Comparison of ENCODE assay signal across 15 mouse cellular contexts in the genomic region with DNA sequence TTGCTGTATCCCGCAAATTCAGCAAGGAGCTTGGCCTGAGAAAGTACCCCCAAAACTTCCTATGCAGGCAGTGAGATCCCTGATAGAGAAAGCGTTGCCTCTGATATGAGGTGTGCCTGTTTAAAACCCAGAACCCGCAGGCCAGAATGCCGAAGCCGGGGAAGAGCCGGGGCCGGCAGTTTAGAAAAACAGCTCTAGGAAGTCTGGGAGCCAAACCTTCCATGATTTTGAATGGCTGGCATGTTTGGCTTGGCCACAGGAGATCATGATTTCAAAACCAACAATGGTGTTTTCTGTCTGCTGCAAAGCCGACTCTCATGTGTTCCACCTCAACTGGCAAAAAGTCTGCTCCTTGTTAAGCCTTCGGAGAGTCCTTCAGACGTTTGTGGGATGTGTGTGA.
"Had no signal": no experiment of that assay in that cellular context is flagged by ENCODE, and none has a peak within 500 bp of the region (broad histone marks: within the 10 kb centered on the region; RNA-seq: fewer than 3 reads in every experiment).

No protein-coding gene starts in this region.

- H3K36me3 ChIP-seq: midbrain, embryonic 15.5 days; neural tube, embryonic 12.5 days; stomach, embryonic 15.5 days had no signal

- H3K27me3 ChIP-seq: lung, embryonic 15.5 days; megakaryocyte, embryonic 14.5 days; midbrain, embryonic 15.5 days; neural tube, embryonic 12.5 days; stomach, embryonic 15.5 days had no signal

- H3K9me3 ChIP-seq: lung, embryonic 15.5 days; megakaryocyte, embryonic 14.5 days; midbrain, embryonic 13.5 days; midbrain, embryonic 15.5 days; neural tube, embryonic 12.5 days; stomach, embryonic 15.5 days had no signal

- DNase-seq: lung, adult 2 months; lung, postnatal 14 days; lung, postnatal 36 days; right cerebral cortex, postnatal 14 days; thymus, adult 2 months; thymus, postnatal 25 days; thymus, postnatal 4 days had no signal

- H3K4me3 ChIP-seq: lung, embryonic 15.5 days; megakaryocyte, embryonic 14.5 days; midbrain, embryonic 13.5 days; midbrain, embryonic 15.5 days; neural tube, embryonic 12.5 days; stomach, embryonic 15.5 days had no signal

- H3K9ac ChIP-seq: lung, embryonic 15.5 days; midbrain, embryonic 13.5 days; midbrain, embryonic 15.5 days; neural tube, embryonic 12.5 days; stomach, embryonic 15.5 days had no signal

- H3K27ac ChIP-seq: lung, embryonic 15.5 days; macrophage; midbrain, embryonic 13.5 days; midbrain, embryonic 15.5 days; neural tube, embryonic 12.5 days; stomach, embryonic 15.5 days; stomach, postnatal 0 days had no signal
